Mouse (Mus musculus) erythroblast, embryonic 14.5 days (primary cell): ENCODE measurements around the gene Ssrp1.

Experiments
- GATA1 ChIP-seq: IDR thresholded peaks from 2 replicates; pipeline ENCODE4 v1.6.1; 2012; ENCODE audit warnings: low read length, inconsistent platforms, mixed read lengths
- TAL1 ChIP-seq: IDR thresholded peaks from 3 replicates; pipeline ENCODE4 v1.6.1; 2012; ENCODE audit warnings: low read length, inconsistent platforms, mixed read lengths

GRCm38 (mm10) chr2:85047596-85048167 is 10.6 kb downstream of the Ssrp1 start, which contains the start of gene Tnks1bp1:
- no peak for TF ChIP-seq TAL1
- TF ChIP-seq GATA1: no peak
